Mouse (Mus musculus): Measurements from ENCODE around the gene Cfap77. TPM values are rescaled to one million over a fixed set of nuclear protein-coding genes. Genes with fewer than 3 reads are reported as not detected.

Cfap77 gene
- polyA plus RNA-seq, 1 experiment from 2014 or later, result 0.20 TPM

- Histone ChIP-seq H3K36me3 (ENCODE audit: control insufficient read depth, insufficient read depth, low read length) (no peaks in the 10 kb centered on the region), H3K9me3 (ENCODE audit: control insufficient read depth, low read length) (no peaks in the 10 kb centered on the region), H3K4me3 (ENCODE audit: low read depth, low read length) (no peak overlapping the region), H3K27ac (ENCODE audit: low read depth, low read length) (no peak overlapping the region), H3K27me3 (ENCODE audit: control insufficient read depth, insufficient read depth, low read length) (no peaks in the 10 kb centered on the region; the same call in 1 of the 2 replicates), H3K9ac (replicated peaks; ENCODE audit: low read depth, low read length) (no peak overlapping the region), H3K4me1 (ENCODE audit: control insufficient read depth, insufficient read depth, low read length) (no peaks in the 10 kb centered on the region), H3K4me2 (ENCODE audit: low read depth, low read length) (no peak overlapping the region)
- no peak for ATAC-seq (ENCODE audit: low read depth)
- 57% methylated on average over 8 of the region's 8 CpGs for WGBS
Observed at GRCm38 (mm10) chr2:29035698-29036097, 19.2 kb downstream of the Cfap77 start.

- H3K9ac ChIP-seq (replicated peaks; ENCODE audit: low read depth, low read length), result no peak overlapping the region
- no peak for ATAC-seq (ENCODE audit: low read depth)
- no peak overlapping the region for H3K4me2 ChIP-seq (ENCODE audit: low read depth, low read length)
- 49% methylated on average over 20 of the region's 20 CpGs for WGBS
- no peak overlapping the region for H3K27ac ChIP-seq (ENCODE audit: low read depth, low read length)
- H3K9me3 ChIP-seq (ENCODE audit: control insufficient read depth, low read length), result no peaks in the 10 kb centered on the region
- H3K4me1 ChIP-seq (ENCODE audit: control insufficient read depth, insufficient read depth, low read length), result 0 out of 2 replicates have a peak, but pooled peaks cover 2% of the 10 kb centered on the region
- no peak overlapping the region for H3K4me3 ChIP-seq (ENCODE audit: low read depth, low read length)
- H3K27me3 ChIP-seq (ENCODE audit: control insufficient read depth, insufficient read depth, low read length), result no peaks in the 10 kb centered on the region; the same call in 1 of the 2 replicates
- H3K36me3 ChIP-seq (ENCODE audit: control insufficient read depth, insufficient read depth, low read length), result no peaks in the 10 kb centered on the region
Observed at GRCm38 (mm10) chr2:29034542-29035475, 20.1 kb downstream of the Cfap77 start.

- Histone ChIP-seq H3K27me3 (ENCODE audit: control insufficient read depth, insufficient read depth, low read length) (no peaks in the 10 kb centered on the region; the same call in 1 of the 2 replicates), H3K9ac (replicated peaks; ENCODE audit: low read depth, low read length) (no peak overlapping the region), H3K4me3 (ENCODE audit: low read depth, low read length) (no peak overlapping the region), H3K4me2 (ENCODE audit: low read depth, low read length) (no peak overlapping the region), H3K4me1 (ENCODE audit: control insufficient read depth, insufficient read depth, low read length) (0 out of 2 replicates have a peak, but pooled peaks cover 4% of the 10 kb centered on the region), H3K36me3 (ENCODE audit: control insufficient read depth, insufficient read depth, low read length) (no peaks in the 10 kb centered on the region), H3K27ac (ENCODE audit: low read depth, low read length) (no peak overlapping the region), H3K9me3 (ENCODE audit: control insufficient read depth, low read length) (no peaks in the 10 kb centered on the region)
- 91% methylated on average over 4 of the region's 4 CpGs for WGBS
- no peak for ATAC-seq (ENCODE audit: low read depth)
Observed at GRCm38 (mm10) chr2:29031951-29032350, 22.9 kb downstream of the Cfap77 start.

- peak; percentile 82 for ATAC-seq (ENCODE audit: low read depth)
- no peak overlapping the region for H3K4me2 ChIP-seq (ENCODE audit: low read depth, low read length)
- peak overlapping the region; percentile 39; the same call in 1 of the 2 replicates for H3K27ac ChIP-seq (ENCODE audit: low read depth, low read length)
- no peak overlapping the region for H3K4me3 ChIP-seq (ENCODE audit: low read depth, low read length)
- 0 out of 2 replicates have a peak, but pooled peaks cover 4% of the 10 kb centered on the region for H3K4me1 ChIP-seq (ENCODE audit: control insufficient read depth, insufficient read depth, low read length)
- WGBS, result 30% methylated on average over 20 of the region's 20 CpGs
- H3K9me3 ChIP-seq (ENCODE audit: control insufficient read depth, low read length), result no peaks in the 10 kb centered on the region
- no peak overlapping the region for H3K9ac ChIP-seq (replicated peaks; ENCODE audit: low read depth, low read length)
- no peaks in the 10 kb centered on the region for H3K36me3 ChIP-seq (ENCODE audit: control insufficient read depth, insufficient read depth, low read length)
- H3K27me3 ChIP-seq (ENCODE audit: control insufficient read depth, insufficient read depth, low read length), result no peaks in the 10 kb centered on the region; the same call in 1 of the 2 replicates
Observed at GRCm38 (mm10) chr2:29030048-29030734, 24.7 kb downstream of the Cfap77 start.

GRCm38 (mm10) chr2:29025284-29025683 lies 29.6 kb downstream of the Cfap77 start:
- no peak overlapping the region for H3K27ac ChIP-seq (ENCODE audit: low read depth, low read length)
- no peak overlapping the region for H3K4me3 ChIP-seq (ENCODE audit: low read depth, low read length)
- H3K27me3 ChIP-seq (ENCODE audit: control insufficient read depth, insufficient read depth, low read length), result no peaks in the 10 kb centered on the region
- H3K4me2 ChIP-seq (ENCODE audit: low read depth, low read length), result no peak overlapping the region
- H3K4me1 ChIP-seq (ENCODE audit: control insufficient read depth, insufficient read depth, low read length), result peaks cover 14% of the 10 kb centered on the region
- 86% methylated on average over 5 of the region's 5 CpGs for WGBS
- no peaks in the 10 kb centered on the region for H3K9me3 ChIP-seq (ENCODE audit: control insufficient read depth, low read length)
- H3K36me3 ChIP-seq (ENCODE audit: control insufficient read depth, insufficient read depth, low read length), result no peaks in the 10 kb centered on the region
- no peak for ATAC-seq (ENCODE audit: low read depth)
- no peak overlapping the region for H3K9ac ChIP-seq (replicated peaks; ENCODE audit: low read depth, low read length)

GRCm38 (mm10) chr2:29023001-29023400 lies 31.9 kb downstream of the Cfap77 start:
- no peak for ATAC-seq (ENCODE audit: low read depth)
- no peaks in the 10 kb centered on the region for H3K36me3 ChIP-seq (ENCODE audit: control insufficient read depth, insufficient read depth, low read length)
- H3K27me3 ChIP-seq (ENCODE audit: control insufficient read depth, insufficient read depth, low read length), result no peaks in the 10 kb centered on the region
- no peaks in the 10 kb centered on the region for H3K9me3 ChIP-seq (ENCODE audit: control insufficient read depth, low read length)
- H3K9ac ChIP-seq (replicated peaks; ENCODE audit: low read depth, low read length), result no peak overlapping the region
- 89% methylated on average over 7 of the region's 7 CpGs for WGBS
- no peak overlapping the region for H3K27ac ChIP-seq (ENCODE audit: low read depth, low read length)
- no peak overlapping the region for H3K4me3 ChIP-seq (ENCODE audit: low read depth, low read length)
- H3K4me2 ChIP-seq (ENCODE audit: low read depth, low read length), result no peak overlapping the region
- peaks cover 11% of the 10 kb centered on the region for H3K4me1 ChIP-seq (ENCODE audit: control insufficient read depth, insufficient read depth, low read length)

- ATAC-seq (ENCODE audit: low read depth), result 0 out of 2 replicates have a peak, but pooled peaks have one; percentile 24
- H3K4me1 ChIP-seq (ENCODE audit: control insufficient read depth, insufficient read depth, low read length), result peaks cover 21% of the 10 kb centered on the region
- H3K9ac ChIP-seq (replicated peaks; ENCODE audit: low read depth, low read length), result 0 out of 2 replicates have a peak overlapping the region, but pooled peaks have one; percentile 7
- no peak overlapping the region for H3K4me3 ChIP-seq (ENCODE audit: low read depth, low read length)
- no peaks in the 10 kb centered on the region for H3K27me3 ChIP-seq (ENCODE audit: control insufficient read depth, insufficient read depth, low read length)
- no peaks in the 10 kb centered on the region for H3K9me3 ChIP-seq (ENCODE audit: control insufficient read depth, low read length)
- peak overlapping the region; percentile 8; the same call in 1 of the 2 replicates for H3K4me2 ChIP-seq (ENCODE audit: low read depth, low read length)
- H3K27ac ChIP-seq (ENCODE audit: low read depth, low read length), result peak overlapping the region; percentile 74
- WGBS, result 18% methylated on average over 17 of the region's 17 CpGs
- H3K36me3 ChIP-seq (ENCODE audit: control insufficient read depth, insufficient read depth, low read length), result no peaks in the 10 kb centered on the region
Observed at GRCm38 (mm10) chr2:29021025-29021424, 33.8 kb downstream of the Cfap77 start.

- H3K9ac ChIP-seq (replicated peaks; ENCODE audit: low read depth, low read length), result no peak overlapping the region
- peaks cover 25% of the 10 kb centered on the region for H3K4me1 ChIP-seq (ENCODE audit: control insufficient read depth, insufficient read depth, low read length)
- WGBS, result 40% methylated on average over 5 of the region's 5 CpGs
- no peak overlapping the region for H3K4me3 ChIP-seq (ENCODE audit: low read depth, low read length)
- H3K4me2 ChIP-seq (ENCODE audit: low read depth, low read length), result no peak overlapping the region
- ATAC-seq (ENCODE audit: low read depth), result no peak
- H3K9me3 ChIP-seq (ENCODE audit: control insufficient read depth, low read length), result no peaks in the 10 kb centered on the region
- no peak overlapping the region for H3K27ac ChIP-seq (ENCODE audit: low read depth, low read length)
- no peaks in the 10 kb centered on the region for H3K27me3 ChIP-seq (ENCODE audit: control insufficient read depth, insufficient read depth, low read length)
- H3K36me3 ChIP-seq (ENCODE audit: control insufficient read depth, insufficient read depth, low read length), result no peaks in the 10 kb centered on the region
Observed at GRCm38 (mm10) chr2:29018680-29019079, 36.2 kb downstream of the Cfap77 start.

Measured in neural tube, embryonic 14.5 days (tissue).